Mouse (Mus musculus) forebrain, embryonic 15.5 days (tissue): ENCODE data around the gene Cfap20. TPM values are rescaled to one million over a fixed set of nuclear protein-coding genes. Genes with fewer than 3 reads are reported as not detected.
A peak's percentile ranks its signal among the peaks of the same experiment; 100 is the strongest.

Experiments used
- ATAC-seq: fragments of 200-750 bp; cut with Nextera tagmentation; replicated peaks from 2 replicates; pipeline ENCODE4 v1.8.0; 2017; ENCODE audit warnings: mild to moderate bottlenecking, moderate TSS enrichment, moderate library complexity
- H3K27ac ChIP-seq: fragments of 300-500 bp; sonication (generic); replicated peaks from 2 replicates; pipeline ENCODE4 v1.5.1; 2015; ENCODE audit warnings: mild to moderate bottlenecking, inconsistent platforms
- H3K27me3 ChIP-seq: fragments of 300-500 bp; sonication (generic); 2 replicates; pipeline ENCODE4 v1.6.1; 2015; ENCODE audit warnings: inconsistent platforms
- H3K36me3 ChIP-seq: fragments of 300-500 bp; sonication (generic); 2 replicates; pipeline ENCODE4 v1.6.1; 2015; ENCODE audit warnings: mild to moderate bottlenecking, inconsistent platforms
- H3K4me1 ChIP-seq: fragments of 300-500 bp; sonication (generic); 2 replicates; pipeline ENCODE4 v1.6.1; 2015; ENCODE audit warnings: inconsistent platforms
- H3K4me2 ChIP-seq: fragments of 300-500 bp; sonication (generic); replicated peaks from 2 replicates; pipeline ENCODE4 v1.6.1; 2015; ENCODE audit warnings: mild to moderate bottlenecking, inconsistent platforms
- H3K4me3 ChIP-seq: fragments of 300-500 bp; sonication (generic); 2 replicates; pipeline ENCODE4 v1.5.1; 2015; ENCODE audit warnings: mild to moderate bottlenecking, inconsistent platforms
- H3K9ac ChIP-seq: fragments of 300-500 bp; sonication (generic); replicated peaks from 2 replicates; pipeline ENCODE4 v1.6.1; 2015; ENCODE audit warnings: mild to moderate bottlenecking, inconsistent platforms
- H3K9me3 ChIP-seq: fragments of 300-500 bp; sonication (generic); 2 replicates; pipeline ENCODE4 v1.6.1; 2016; ENCODE audit warnings: inconsistent platforms
- WGBS: fragments of 180-500 bp; shearing (Covaris S2); methylation state at CpG from one replicate; pipeline ENCODE4 v1.1.7; 2015; ENCODE audit warnings: mixed read lengths; 5-methylcytosine and 5-hydroxymethylcytosine counted together
- polyA plus RNA-seq: library from polyadenylated mRNA; unstranded; fragments of >200 nt; fragmentation: Nextera tagmentation; extraction: Ambion mirVana; gene quantifications from 2 replicates; pipeline ENCODE4 v1.2.1, GENCODE M21; 2015

Gene Cfap20
- polyA plus RNA-seq, 1 experiment from 2014 or later, result 141 TPM

- no peak for ATAC-seq
- H3K4me2 ChIP-seq, result no peak overlapping the region
- H3K36me3 ChIP-seq, result no peaks in the 10 kb centered on the region
- H3K27me3 ChIP-seq, result no peaks in the 10 kb centered on the region
- WGBS, result 93% methylated on average over 3 of the region's 3 CpGs
- H3K4me1 ChIP-seq, result peaks cover 40% of the 10 kb centered on the region
- H3K9ac ChIP-seq, result no peak overlapping the region
- no peak overlapping the region for H3K27ac ChIP-seq
- no peaks in the 10 kb centered on the region for H3K9me3 ChIP-seq
- no peak overlapping the region for H3K4me3 ChIP-seq
Measured at GRCm38 (mm10) chr8:95435930-95436329, 1.3 kb upstream of the Cfap20 start.

DNA sequence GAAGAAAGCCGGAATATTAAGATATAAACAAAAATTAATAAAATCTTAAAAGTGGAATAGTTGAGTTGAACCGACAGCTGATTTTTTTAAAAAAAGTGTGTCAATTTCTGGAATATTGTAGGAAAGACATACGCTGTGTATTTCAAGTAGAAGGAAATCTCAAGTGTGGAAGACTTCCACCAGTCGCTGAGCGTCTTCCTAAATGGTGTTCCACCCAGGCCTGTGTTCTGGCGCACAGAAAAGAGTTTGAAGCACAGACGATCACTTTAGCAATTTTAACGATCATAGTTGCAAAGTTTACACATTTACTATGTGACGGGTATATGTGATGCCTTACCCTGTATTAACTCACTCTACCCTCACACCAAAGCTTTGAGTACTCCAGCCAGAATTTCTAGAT, 802 bp upstream of the Cfap20 start:
- Histone ChIP-seq H3K4me3 (peak overlapping the region; percentile 94), H3K27ac (peak overlapping the region; percentile 92)
- no peak for ATAC-seq

GRCm38 (mm10) chr8:95434233-95434632, 436 bp downstream of the Cfap20 start:
- no peak; the same call in none of the 2 replicates for ATAC-seq
- Histone ChIP-seq H3K9ac (peak overlapping the region; percentile 95), H3K27ac (peak overlapping the region; percentile 92), H3K36me3 (no peaks in the 10 kb centered on the region), H3K4me1 (peaks cover 57% of the 10 kb centered on the region), H3K4me3 (peak overlapping the region; percentile 94), H3K27me3 (no peaks in the 10 kb centered on the region), H3K9me3 (no peaks in the 10 kb centered on the region), H3K4me2 (peak overlapping the region; percentile 70)
- WGBS, result under 1% methylated on average over 25 of the region's 25 CpGs

More for the DNA sequence above, 802 bp upstream of the Cfap20 start:
- peak overlapping the region; percentile 70 for H3K4me2 ChIP-seq
- no peak overlapping the region for H3K9ac ChIP-seq
- peaks cover 44% of the 10 kb centered on the region for H3K4me1 ChIP-seq
- 78% methylated on average over 9 of the region's 9 CpGs for WGBS
- H3K36me3 ChIP-seq, result no peaks in the 10 kb centered on the region
- no peaks in the 10 kb centered on the region for H3K27me3 ChIP-seq
- no peaks in the 10 kb centered on the region for H3K9me3 ChIP-seq

DNA sequence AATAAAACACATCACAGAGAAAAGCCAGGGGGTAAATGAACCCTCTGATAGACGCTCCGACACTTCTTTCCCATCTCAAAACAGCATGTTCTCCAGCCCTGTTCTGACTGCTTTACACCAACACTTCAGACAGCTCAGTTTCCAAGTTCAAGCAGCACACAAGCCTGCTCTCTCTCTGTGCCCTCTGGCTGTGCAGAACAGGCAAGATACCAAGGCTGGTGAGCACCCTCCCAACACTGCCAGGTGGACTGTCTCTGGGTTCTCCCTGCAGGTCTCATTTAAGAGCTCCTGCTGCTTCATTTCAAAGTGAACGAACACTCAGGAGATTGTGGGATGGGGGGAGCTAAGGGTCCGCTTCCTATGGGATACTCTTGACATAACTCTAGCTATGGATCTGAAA, 1.5 kb downstream of the Cfap20 start:
- Histone ChIP-seq H3K4me1 (peaks cover 67% of the 10 kb centered on the region), H3K27me3 (no peaks in the 10 kb centered on the region), H3K9me3 (no peaks in the 10 kb centered on the region), H3K36me3 (no peaks in the 10 kb centered on the region), H3K27ac (no peak overlapping the region), H3K9ac (peak overlapping the region; percentile 95), H3K4me2 (peak overlapping the region; percentile 70), H3K4me3 (peak overlapping the region; percentile 94)
- ATAC-seq, result no peak
- 53% methylated on average over 4 of the region's 4 CpGs for WGBS

- 0 out of 2 replicates have a peak overlapping the region, but pooled peaks have one; percentile 5 for H3K9ac ChIP-seq
- WGBS, result 65% methylated on average over 3 of the region's 3 CpGs
Measured at GRCm38 (mm10) chr8:95432471-95432870, 2.2 kb downstream of the Cfap20 start.

DNA sequence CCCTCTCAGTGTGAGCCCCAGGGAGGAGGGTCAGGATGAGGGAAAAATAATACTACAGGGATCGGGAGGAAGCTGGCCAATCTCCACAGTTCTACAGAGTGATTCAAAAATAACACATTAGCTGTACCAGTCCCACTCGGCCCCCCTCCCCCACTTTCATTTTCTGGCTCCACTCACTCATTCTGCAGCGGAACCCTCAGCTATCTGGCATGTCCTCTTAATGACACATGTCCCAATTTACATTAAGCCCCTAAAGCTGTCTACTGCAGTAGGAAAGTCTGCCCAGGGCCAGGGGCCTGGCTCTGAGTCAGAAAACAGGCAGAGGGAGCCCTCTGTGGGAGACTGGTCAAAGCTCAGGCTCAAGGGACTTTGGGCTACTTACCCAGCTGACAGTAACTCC, 4.7 kb downstream of the Cfap20 start:
- no peaks in the 10 kb centered on the region for H3K36me3 ChIP-seq
- H3K9me3 ChIP-seq, result no peaks in the 10 kb centered on the region
- 4% methylated on average over 3 of the region's 3 CpGs for WGBS
- H3K27ac ChIP-seq, result peak overlapping the region; percentile 74
- peak; percentile 39; the same call in 1 of the 2 replicates for ATAC-seq
- H3K27me3 ChIP-seq, result no peaks in the 10 kb centered on the region
- 0 out of 2 replicates have a peak overlapping the region, but pooled peaks have one; percentile 14 for H3K9ac ChIP-seq
- peak overlapping the region; percentile 15; the same call in 1 of the 2 replicates for H3K4me2 ChIP-seq
- H3K4me1 ChIP-seq, result peaks cover 80% of the 10 kb centered on the region
- peak overlapping the region; percentile 1; the same call in 1 of the 2 replicates for H3K4me3 ChIP-seq

More at GRCm38 (mm10) chr8:95432471-95432870, 2.2 kb downstream of the Cfap20 start:
- Histone ChIP-seq H3K27ac (no peak overlapping the region), H3K4me3 (peak overlapping the region; percentile 94; the same call in 1 of the 2 replicates), H3K9me3 (no peaks in the 10 kb centered on the region), H3K4me2 (peak overlapping the region; percentile 70), H3K36me3 (no peaks in the 10 kb centered on the region), H3K27me3 (no peaks in the 10 kb centered on the region), H3K4me1 (peaks cover 72% of the 10 kb centered on the region)
- no peak for ATAC-seq

DNA sequence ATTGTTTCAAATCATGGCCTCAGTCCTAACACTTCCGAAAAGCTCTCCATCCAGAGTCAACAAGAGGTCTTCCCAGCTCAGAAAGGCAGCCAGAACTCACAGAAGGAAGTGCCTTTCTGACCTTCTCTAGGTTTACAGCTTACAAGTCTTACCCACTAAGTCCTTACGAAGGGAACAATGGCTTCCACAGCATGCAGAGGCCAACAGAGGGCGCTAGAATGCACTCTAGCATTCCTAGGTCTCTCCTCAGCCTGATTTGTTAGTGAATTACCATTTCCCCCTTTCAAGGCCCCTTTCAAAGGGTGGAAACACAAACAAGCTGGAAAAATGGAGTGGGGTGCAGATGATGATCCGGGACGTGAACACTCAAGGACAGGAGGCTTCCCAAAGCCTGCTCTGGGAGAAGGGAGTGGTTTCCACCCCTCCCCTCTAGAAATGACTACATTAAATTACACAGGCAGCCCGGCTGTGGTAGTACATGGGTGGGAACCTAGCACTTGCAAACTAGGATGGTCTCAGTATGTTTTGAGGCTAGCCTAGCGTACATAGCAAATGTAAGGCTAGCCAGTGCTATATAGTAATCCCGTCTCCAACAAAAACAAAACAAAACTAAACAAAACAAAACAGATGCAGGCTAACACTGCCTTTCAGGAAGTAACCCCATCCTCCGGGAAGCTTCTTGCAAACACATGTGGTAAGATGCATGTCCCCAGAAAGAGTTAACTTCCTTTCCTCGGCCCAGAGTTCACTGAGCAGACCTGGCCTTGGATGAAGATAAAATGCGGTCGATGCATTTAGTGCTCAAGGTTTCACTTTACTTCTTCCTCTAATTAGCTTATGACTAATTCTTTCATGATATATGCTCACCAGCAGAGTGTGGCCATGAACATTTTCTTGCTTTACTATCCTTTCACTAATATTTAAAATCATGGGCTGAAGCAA, 6.8 kb downstream of the Cfap20 start:
- no peak overlapping the region for H3K4me3 ChIP-seq
- peak; percentile 44 for ATAC-seq
- no peak overlapping the region for H3K9ac ChIP-seq

DNA sequence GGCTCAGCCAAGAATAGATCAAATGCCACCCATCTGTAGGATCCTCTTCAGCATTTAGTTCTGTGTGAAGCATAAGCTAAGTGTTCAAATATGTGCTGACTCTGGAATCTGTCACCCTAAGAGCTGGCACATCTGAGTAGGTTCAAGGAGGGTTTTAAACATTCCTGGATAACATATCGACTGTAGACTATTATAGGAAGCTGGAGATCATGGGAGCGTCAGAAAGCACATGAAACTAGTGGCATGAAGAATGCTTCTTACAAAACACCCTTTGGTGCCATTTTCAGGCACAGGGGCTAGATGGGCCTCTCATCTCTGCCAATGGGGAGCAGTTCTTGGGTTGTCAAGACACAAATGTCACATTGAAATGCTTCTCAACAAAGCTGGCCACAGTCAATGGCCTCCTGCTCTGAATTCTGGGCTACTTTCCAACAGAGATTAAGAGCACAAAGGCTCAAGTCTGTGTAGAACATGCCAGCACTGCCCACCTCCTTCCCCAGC, 7.8 kb downstream of the Cfap20 start:
- WGBS, result 6% methylated on average over 2 of the region's 2 CpGs
- Histone ChIP-seq H3K9ac (no peak overlapping the region), H3K36me3 (peaks cover 12% of the 10 kb centered on the region), H3K9me3 (no peaks in the 10 kb centered on the region), H3K4me2 (0 out of 2 replicates have a peak overlapping the region, but pooled peaks have one; percentile 4), H3K4me1 (peaks cover 56% of the 10 kb centered on the region), H3K4me3 (no peak overlapping the region), H3K27ac (peak overlapping the region; percentile 83), H3K27me3 (no peaks in the 10 kb centered on the region)
- peak; percentile 72 for ATAC-seq

More for the DNA sequence above, 6.8 kb downstream of the Cfap20 start:
- H3K4me2 ChIP-seq, result peak overlapping the region; percentile 22
- H3K27me3 ChIP-seq, result no peaks in the 10 kb centered on the region
- 16% methylated on average over 12 of the region's 12 CpGs for WGBS
- H3K4me1 ChIP-seq, result peaks cover 67% of the 10 kb centered on the region
- peaks cover 1% of the 10 kb centered on the region for H3K36me3 ChIP-seq
- H3K9me3 ChIP-seq, result no peaks in the 10 kb centered on the region
- H3K27ac ChIP-seq, result peak overlapping the region; percentile 83

DNA sequence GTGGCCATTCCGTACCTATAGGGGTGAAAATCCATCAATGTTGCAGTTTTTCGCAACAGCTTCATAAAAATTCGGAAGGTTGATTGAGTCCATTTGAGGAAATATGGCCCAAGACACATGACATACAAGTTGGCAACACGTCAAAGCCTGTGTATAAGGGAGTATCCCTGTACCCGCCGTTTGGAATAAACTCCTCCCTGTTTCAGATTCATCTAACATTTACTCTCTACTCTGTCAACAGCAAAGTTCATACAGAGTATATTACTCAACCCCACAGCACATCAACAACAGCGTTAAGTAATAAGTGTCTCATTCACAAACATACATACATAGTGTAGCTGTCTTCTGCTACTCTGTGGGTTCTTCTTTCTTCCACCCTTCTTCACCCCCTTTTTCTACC, 10.0 kb downstream of the Cfap20 start:
- Histone ChIP-seq H3K9me3 (no peaks in the 10 kb centered on the region), H3K36me3 (peaks cover 32% of the 10 kb centered on the region), H3K27ac (no peak overlapping the region), H3K4me1 (peaks cover 39% of the 10 kb centered on the region), H3K27me3 (no peaks in the 10 kb centered on the region), H3K9ac (no peak overlapping the region), H3K4me3 (no peak overlapping the region), H3K4me2 (no peak overlapping the region)
- ATAC-seq, result no peak
- WGBS, result 90% methylated on average over 7 of the region's 7 CpGs

DNA sequence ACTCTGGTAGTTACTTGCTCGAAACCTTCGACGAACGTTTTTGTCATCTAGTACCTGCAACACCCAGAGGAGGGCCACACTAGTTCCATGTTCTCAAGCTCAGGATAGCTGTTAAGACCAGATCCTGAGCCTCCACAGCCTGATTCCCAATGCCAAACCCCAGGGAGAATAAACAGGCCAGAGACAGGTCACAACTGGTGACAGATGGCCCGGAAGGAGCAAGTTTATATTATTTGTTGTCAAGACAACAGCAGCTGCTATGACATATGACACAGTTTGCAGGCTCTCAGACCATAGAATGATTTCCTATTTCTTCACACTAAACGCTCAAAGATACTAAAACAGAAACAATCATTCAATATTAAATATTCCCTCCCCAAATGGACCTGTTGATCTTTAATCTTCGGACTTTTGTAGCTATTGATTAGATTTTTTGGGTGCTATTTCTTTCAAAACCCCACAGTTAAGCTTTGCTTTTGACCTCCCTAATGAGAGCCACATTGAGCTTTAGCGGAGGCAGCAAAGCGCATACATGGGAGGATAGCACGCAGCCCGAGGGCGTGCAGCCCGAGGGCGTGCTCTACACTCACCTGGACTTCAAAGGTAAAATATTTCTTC, 12.4 kb downstream of the Cfap20 start:
- ATAC-seq, result no peak
- H3K4me2 ChIP-seq, result no peak overlapping the region
- no peak overlapping the region for H3K9ac ChIP-seq
- WGBS, result 95% methylated on average over 14 of the region's 14 CpGs
- peaks cover 44% of the 10 kb centered on the region for H3K36me3 ChIP-seq
- no peaks in the 10 kb centered on the region for H3K27me3 ChIP-seq
- H3K27ac ChIP-seq, result no peak overlapping the region
- H3K4me1 ChIP-seq, result peaks cover 16% of the 10 kb centered on the region
- no peak overlapping the region for H3K4me3 ChIP-seq
- H3K9me3 ChIP-seq, result no peaks in the 10 kb centered on the region

GRCm38 (mm10) chr8:95411309-95411972, 23.2 kb downstream of the Cfap20 start:
- no peak overlapping the region for H3K9ac ChIP-seq
- no peak overlapping the region for H3K4me2 ChIP-seq
- H3K4me1 ChIP-seq, result peaks cover 3% of the 10 kb centered on the region; the same call in 1 of the 2 replicates
- no peak overlapping the region for H3K4me3 ChIP-seq
- no peaks in the 10 kb centered on the region for H3K9me3 ChIP-seq
- no peaks in the 10 kb centered on the region for H3K36me3 ChIP-seq
- ATAC-seq, result no peak
- 48% methylated on average over 10 of the region's 10 CpGs for WGBS
- H3K27ac ChIP-seq, result no peak overlapping the region
- H3K27me3 ChIP-seq, result no peaks in the 10 kb centered on the region
